Mouse (Mus musculus) frontal cortex, adult 2 months (tissue): Measurements from ENCODE around the gene Gm5136. TPM values are rescaled to one million over a fixed set of nuclear protein-coding genes. Genes with fewer than 3 reads are reported as not detected.

Source experiments
- DNase-seq, 2 experiments: peaks; one replicate each; pipeline ENCODE4 v3.0.0; 2022; ENCODE audit warnings: low spot score in 1 of 2; ENCODE audit errors: extremely low spot score in 1 of 2
- polyA plus RNA-seq: library from polyadenylated mRNA; depleted of rRNA; stranded (reverse); fragments of >200 nt; gene quantifications from 2 replicates; pipeline ENCODE4 v1.2.3, GENCODE M21; 2012

Gm5136 gene
- polyA plus RNA-seq, 1 experiment, result 1.7 TPM

DNA sequence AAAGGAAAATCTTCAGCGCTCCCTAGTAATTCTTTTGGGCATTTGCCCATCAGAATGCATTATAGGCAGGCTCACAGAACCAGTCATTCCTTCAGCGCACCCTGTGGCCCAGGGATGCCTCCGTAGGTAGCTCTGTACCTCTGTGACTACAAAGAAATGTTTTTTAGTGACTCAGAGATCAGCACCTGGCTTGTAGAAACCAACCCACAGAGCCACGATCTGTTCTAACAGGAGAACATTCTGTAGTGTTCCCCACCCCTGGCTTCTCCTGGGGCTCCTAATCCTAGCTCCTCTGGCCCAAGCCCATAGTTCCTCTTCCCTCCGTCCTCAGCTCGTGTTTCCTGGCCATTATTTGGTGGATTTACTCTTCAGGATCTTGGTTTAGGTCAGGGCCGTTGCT is 50.8 kb downstream of the Gm5136 start:
- DNase-seq, result no peak
